Mouse (Mus musculus) heart, embryonic 11.5 days (tissue): ENCODE measurements at regions not wholly inside any gene's neighbourhood (a gene's known extent, or its start where the extent isn't known, plus 50 kb on each side); places are given as distances from the start of the nearest gene placed in this dataset.

Experiments used
- ATAC-seq: fragments of 200-750 bp; cut with Nextera tagmentation; replicated peaks from 2 replicates; pipeline ENCODE4 v1.8.0; 2017; ENCODE audit warnings: moderate library complexity; ENCODE audit not compliant: insufficient number of reproducible peaks, low FRiP score, low TSS enrichment
- H3K27ac ChIP-seq: fragments of 300-500 bp; sonication (generic); 2 replicates; pipeline ENCODE4 v1.5.1; 2014; ENCODE audit warnings: mild to moderate bottlenecking, low read depth, low read length
- H3K27me3 ChIP-seq: fragments of 300-500 bp; sonication (generic); 2 replicates; pipeline ENCODE4 v1.6.1; 2014; ENCODE audit warnings: mild to moderate bottlenecking, low read length, mixed read lengths; ENCODE audit not compliant: control insufficient read depth, insufficient read depth
- H3K36me3 ChIP-seq: fragments of 300-500 bp; sonication (generic); 2 replicates; pipeline ENCODE4 v1.6.1; 2014; ENCODE audit warnings: mild to moderate bottlenecking, low read length, moderate library complexity, mixed read lengths; ENCODE audit not compliant: control insufficient read depth, insufficient read depth
- H3K4me1 ChIP-seq: fragments of 300-500 bp; sonication (generic); 2 replicates; pipeline ENCODE4 v1.6.1; 2014; ENCODE audit warnings: low read length; ENCODE audit not compliant: control insufficient read depth, insufficient read depth
- H3K4me2 ChIP-seq: fragments of 300-500 bp; sonication (generic); 2 replicates; pipeline ENCODE4 v1.6.1; 2014; ENCODE audit warnings: mild to moderate bottlenecking, moderate library complexity
- H3K4me3 ChIP-seq: fragments of 300-500 bp; sonication (generic); 2 replicates; pipeline ENCODE4 v1.5.1; 2014; ENCODE audit warnings: low read depth, low read length
- H3K9ac ChIP-seq: fragments of 300-500 bp; sonication (generic); 2 replicates; pipeline ENCODE4 v1.6.1; 2014; ENCODE audit warnings: mild to moderate bottlenecking, low read depth, low read length, moderate library complexity
- H3K9me3 ChIP-seq: fragments of 300-500 bp; sonication (generic); replicated peaks from 2 replicates; pipeline ENCODE4 v1.6.1; 2016; ENCODE audit warnings: low read length; ENCODE audit not compliant: control insufficient read depth
- WGBS: fragments of 180-500 bp; shearing (Covaris S2); extraction: QIAGEN DNeasy Blood & Tissue Kit; methylation state at CpG from one replicate; pipeline ENCODE4 v1.1.7; 2014; ENCODE audit not compliant: insufficient replicate concordance; 5-methylcytosine and 5-hydroxymethylcytosine counted together

DNA sequence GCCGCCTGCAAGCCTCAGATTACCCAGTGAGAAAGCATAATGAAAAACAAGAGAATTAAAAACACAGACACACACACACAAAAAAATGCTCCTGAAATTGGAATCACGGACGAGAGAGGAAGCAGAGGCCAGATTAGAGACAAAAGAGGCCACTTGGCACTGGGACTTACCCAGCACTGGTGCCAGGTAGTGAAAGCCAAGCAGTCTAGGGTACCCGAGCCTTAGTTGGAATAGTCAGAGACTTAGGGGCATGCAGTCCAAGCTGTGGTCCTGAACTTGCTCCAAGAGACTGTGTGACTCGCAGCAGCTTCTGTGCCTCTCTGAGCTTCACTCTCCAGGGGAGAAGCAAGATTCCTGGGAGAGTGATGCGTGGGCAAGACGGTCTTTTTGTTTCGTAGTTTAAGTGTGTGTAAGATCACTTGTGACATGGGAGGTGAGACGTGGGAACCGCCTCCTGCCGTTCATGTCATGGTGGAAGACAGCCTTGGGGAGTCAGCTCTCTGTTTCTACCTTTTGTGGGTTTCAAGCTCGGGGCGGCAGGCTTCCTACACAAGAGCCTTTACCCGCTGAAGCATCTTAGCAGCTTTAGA is 420.8 kb downstream of the Ptpru start:
- H3K4me2 ChIP-seq = no peak overlapping the region
- no peak for ATAC-seq
- no peak overlapping the region for H3K9ac ChIP-seq
- H3K27me3 ChIP-seq = peaks cover 3% of the 10 kb centered on the region; the same call in 1 of the 2 replicates
- no peak overlapping the region for H3K4me3 ChIP-seq
- no peak overlapping the region for H3K27ac ChIP-seq
- WGBS = 72% methylated on average over 14 of the region's 14 CpGs
- H3K36me3 ChIP-seq = no peaks in the 10 kb centered on the region
- no peaks in the 10 kb centered on the region for H3K9me3 ChIP-seq
- no peaks in the 10 kb centered on the region for H3K4me1 ChIP-seq

DNA sequence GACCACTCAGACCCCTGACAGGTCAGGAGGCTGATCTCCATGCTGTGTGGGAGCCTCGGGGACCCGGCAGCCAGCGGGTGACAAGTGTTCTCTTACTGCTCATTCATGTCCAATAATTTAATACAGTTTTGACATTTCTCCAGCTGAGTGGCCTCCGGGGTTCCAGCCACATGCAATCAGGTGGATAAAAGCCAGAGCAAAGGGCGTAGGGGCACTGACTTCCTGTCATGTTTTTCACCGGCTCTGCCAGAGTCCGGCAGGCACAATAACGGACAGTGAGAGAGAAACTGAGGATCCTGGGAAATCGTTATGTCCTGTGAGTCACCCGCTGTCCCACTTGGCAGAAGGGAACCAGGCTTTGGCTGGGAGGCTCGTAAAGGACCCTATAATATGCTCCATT is 412.8 kb downstream of the Ptpru start:
- H3K4me3 ChIP-seq = no peak overlapping the region
- H3K4me2 ChIP-seq = no peak overlapping the region
- no peaks in the 10 kb centered on the region for H3K9me3 ChIP-seq
- no peaks in the 10 kb centered on the region for H3K27me3 ChIP-seq
- H3K4me1 ChIP-seq = no peaks in the 10 kb centered on the region
- no peaks in the 10 kb centered on the region for H3K36me3 ChIP-seq
- no peak overlapping the region for H3K27ac ChIP-seq
- no peak overlapping the region for H3K9ac ChIP-seq
- 69% methylated on average over 11 of the region's 11 CpGs for WGBS
- no peak for ATAC-seq

DNA sequence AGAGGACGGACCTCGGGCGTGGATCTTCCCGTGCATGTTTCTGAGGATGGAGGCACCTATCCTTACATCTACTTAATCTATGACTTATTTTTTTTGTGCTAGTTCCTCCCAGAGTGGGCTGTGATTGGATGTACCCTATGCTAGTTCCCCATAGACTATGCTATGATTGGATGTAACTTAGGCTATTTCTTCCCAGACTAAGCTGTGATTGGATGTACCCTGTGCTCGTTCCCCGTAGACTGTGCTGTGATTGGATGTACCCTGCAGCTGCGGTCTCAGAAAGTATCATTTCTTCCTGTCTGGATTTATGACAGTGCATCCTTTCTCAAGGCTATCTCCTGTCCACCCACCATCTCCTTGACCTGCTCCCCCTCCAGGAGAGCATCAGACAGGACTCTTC is 410.2 kb downstream of the Ptpru start:
- H3K9ac ChIP-seq = no peak overlapping the region
- no peak for ATAC-seq
- no peaks in the 10 kb centered on the region for H3K4me1 ChIP-seq
- H3K27me3 ChIP-seq = no peaks in the 10 kb centered on the region
- H3K4me2 ChIP-seq = no peak overlapping the region
- no peak overlapping the region for H3K27ac ChIP-seq
- H3K9me3 ChIP-seq = no peaks in the 10 kb centered on the region
- no peaks in the 10 kb centered on the region for H3K36me3 ChIP-seq
- H3K4me3 ChIP-seq = no peak overlapping the region
- 84% methylated on average over 7 of the region's 7 CpGs for WGBS

DNA sequence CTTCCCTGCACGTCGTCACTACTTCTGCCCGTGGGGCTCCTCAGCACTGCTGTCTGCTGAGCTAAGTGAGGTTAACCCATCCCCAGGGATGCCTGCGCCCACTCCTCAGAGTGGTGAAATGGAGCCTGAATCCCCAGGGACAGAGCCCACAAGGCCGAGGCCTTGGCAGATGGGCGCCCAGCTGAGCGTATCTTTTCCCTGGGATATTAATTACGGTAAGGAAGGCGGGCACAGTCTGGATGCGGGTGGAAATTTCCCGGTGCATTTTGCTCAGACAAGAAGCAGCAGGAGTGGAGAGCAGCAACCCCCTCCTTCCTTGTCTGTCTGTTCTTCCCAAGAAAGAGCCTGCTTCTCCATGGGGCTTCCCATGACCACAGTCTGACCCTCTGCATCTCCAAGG is 408.7 kb downstream of the Ptpru start:
- H3K4me1 ChIP-seq = no peaks in the 10 kb centered on the region
- no peak overlapping the region for H3K9ac ChIP-seq
- no peak overlapping the region for H3K4me3 ChIP-seq
- H3K9me3 ChIP-seq = no peaks in the 10 kb centered on the region
- H3K27ac ChIP-seq = no peak overlapping the region
- no peaks in the 10 kb centered on the region for H3K36me3 ChIP-seq
- no peak for ATAC-seq
- no peak overlapping the region for H3K4me2 ChIP-seq
- whole genome bisulfite sequencing = 75% methylated on average over 11 of the region's 11 CpGs
- no peaks in the 10 kb centered on the region for H3K27me3 ChIP-seq

DNA sequence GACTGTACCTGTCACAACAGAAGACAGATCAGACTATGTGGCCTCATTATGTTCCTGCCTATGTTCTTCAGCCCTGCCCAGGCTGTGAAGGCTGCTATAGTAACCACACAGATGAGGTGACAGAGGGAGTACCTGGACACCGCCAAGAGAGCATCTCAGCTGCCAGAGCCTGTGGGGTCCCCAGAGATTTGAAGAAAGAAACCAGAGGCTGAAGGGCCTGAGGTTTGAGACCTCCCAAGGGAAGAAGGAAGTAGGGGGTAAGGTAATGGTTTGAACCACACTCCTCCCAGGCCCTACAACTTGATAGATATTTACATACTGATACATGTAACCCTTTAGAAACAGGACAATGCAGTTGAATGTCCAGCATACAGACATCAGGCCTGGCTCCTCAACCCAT is 407.7 kb downstream of the Ptpru start:
- ATAC-seq = no peak
- Histone ChIP-seq H3K36me3 (no peaks in the 10 kb centered on the region), H3K9ac (no peak overlapping the region), H3K4me3 (no peak overlapping the region), H3K9me3 (no peaks in the 10 kb centered on the region), H3K27ac (no peak overlapping the region), H3K27me3 (no peaks in the 10 kb centered on the region), H3K4me2 (no peak overlapping the region), H3K4me1 (no peaks in the 10 kb centered on the region)
- WGBS = 73% methylated on average over 1 of the region's 1 CpGs

DNA sequence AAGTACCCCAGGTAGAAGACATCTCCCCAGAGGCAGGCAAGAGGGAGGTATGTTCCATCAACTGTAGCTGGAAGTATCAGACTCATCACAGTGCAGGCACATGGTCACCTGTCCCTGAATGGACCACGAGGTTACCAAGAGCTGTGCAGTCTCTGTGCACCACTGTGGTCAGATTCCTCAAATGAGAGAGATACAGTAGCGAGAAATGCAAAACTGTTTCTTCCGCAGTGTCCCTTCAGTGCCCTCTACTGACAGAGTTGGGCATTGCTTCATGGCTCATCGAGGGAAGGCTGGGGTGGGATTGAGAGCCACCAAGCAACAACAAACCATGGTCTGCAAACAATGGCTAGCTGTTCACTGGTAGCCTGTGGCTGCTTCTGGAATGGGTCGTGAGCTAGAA is 406.9 kb downstream of the Ptpru start:
- Histone ChIP-seq H3K4me1 (no peaks in the 10 kb centered on the region), H3K9ac (no peak overlapping the region), H3K36me3 (no peaks in the 10 kb centered on the region), H3K4me2 (no peak overlapping the region), H3K27ac (no peak overlapping the region), H3K27me3 (no peaks in the 10 kb centered on the region), H3K4me3 (no peak overlapping the region), H3K9me3 (no peaks in the 10 kb centered on the region)
- ATAC-seq = no peak
- WGBS = 11% methylated on average over 5 of the region's 5 CpGs

DNA sequence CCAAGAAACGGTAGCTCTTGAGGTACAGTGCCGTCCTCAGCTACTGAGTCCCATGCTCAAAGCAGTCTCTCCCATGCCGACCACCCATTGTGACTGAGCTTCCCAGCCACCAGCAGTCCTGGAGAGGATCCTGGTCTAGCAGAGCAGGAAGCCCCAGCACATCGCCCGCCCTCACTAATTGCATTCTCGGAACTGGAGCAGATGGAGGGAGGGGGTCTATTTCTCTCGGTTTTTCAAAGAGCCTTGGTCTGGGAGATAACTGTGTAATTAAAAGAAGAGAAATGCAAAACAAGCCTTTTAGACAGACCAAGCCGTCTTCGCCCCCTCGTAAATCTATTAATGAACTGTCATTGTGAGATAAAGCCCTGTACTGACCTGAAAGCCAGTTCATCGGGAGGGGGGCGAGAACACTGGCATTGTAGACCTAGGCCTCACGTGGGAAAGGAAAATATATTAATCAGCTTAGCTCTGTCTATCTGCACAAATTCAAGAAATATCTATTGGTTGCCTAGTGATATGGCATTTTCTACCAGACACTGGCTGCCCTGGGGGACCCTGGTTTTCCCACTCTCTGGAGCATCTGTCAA is 405.4 kb downstream of the Ptpru start:
- no peak overlapping the region for H3K4me2 ChIP-seq
- H3K4me3 ChIP-seq = no peak overlapping the region
- 63% methylated on average over 13 of the region's 13 CpGs for WGBS
- ATAC-seq = no peak
- H3K27me3 ChIP-seq = no peaks in the 10 kb centered on the region
- no peak overlapping the region for H3K9ac ChIP-seq
- H3K27ac ChIP-seq = no peak overlapping the region
- no peaks in the 10 kb centered on the region for H3K4me1 ChIP-seq
- no peaks in the 10 kb centered on the region for H3K9me3 ChIP-seq
- no peaks in the 10 kb centered on the region for H3K36me3 ChIP-seq

DNA sequence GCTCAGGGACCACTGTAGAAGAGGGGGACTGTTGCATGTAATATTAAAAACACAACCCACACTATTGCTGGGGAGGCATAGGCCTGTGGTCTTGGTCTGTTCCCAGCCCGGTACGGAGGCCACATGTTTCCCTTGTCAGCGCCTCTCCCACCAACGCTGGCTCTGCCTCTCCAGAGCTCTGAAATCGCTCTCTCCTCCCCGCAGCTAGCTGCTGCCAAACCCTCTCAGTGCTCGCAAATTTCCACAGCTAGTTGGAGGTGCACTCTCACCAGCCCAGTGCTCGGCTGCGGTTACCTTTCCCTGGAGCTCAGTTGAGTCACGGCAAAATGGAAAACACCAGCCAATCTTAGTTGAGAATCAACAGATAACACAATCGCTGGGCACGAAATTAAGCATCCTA is 402.9 kb downstream of the Ptpru start:
- H3K4me1 ChIP-seq = no peaks in the 10 kb centered on the region
- H3K27ac ChIP-seq = no peak overlapping the region
- H3K27me3 ChIP-seq = no peaks in the 10 kb centered on the region
- no peak overlapping the region for H3K9ac ChIP-seq
- H3K9me3 ChIP-seq = no peaks in the 10 kb centered on the region
- H3K4me2 ChIP-seq = no peak overlapping the region
- 71% methylated on average over 12 of the region's 12 CpGs for WGBS
- ATAC-seq = no peak
- no peak overlapping the region for H3K4me3 ChIP-seq
- no peaks in the 10 kb centered on the region for H3K36me3 ChIP-seq

DNA sequence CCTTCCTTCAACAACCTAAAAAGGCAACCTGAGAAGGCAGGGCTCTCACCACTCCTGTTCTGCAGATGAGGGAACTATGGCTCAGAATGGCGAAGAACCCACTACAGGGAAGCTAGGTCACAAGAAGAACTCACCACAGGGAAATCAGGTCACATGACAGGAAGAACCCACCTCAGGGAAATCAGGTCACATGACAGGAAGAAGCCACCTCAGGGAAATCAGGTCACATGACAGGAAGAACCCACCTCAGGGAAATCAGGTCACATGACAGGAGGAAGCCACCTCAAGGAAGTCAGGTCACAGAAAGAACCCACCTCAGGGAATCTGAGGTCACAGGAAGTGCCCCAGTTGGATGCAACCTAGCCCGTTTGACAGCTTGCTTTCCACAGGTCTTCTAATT is 399.7 kb downstream of the Ptpru start:
- Histone ChIP-seq H3K9ac (no peak overlapping the region), H3K27ac (no peak overlapping the region), H3K4me1 (no peaks in the 10 kb centered on the region), H3K4me2 (no peak overlapping the region), H3K36me3 (no peaks in the 10 kb centered on the region), H3K9me3 (no peaks in the 10 kb centered on the region), H3K27me3 (no peaks in the 10 kb centered on the region), H3K4me3 (no peak overlapping the region)
- WGBS = 74% methylated on average over 2 of the region's 2 CpGs
- ATAC-seq = no peak
